Mouse (Mus musculus): ENCODE measurements around the gene Calm1. TPM values are rescaled to one million over a fixed set of nuclear protein-coding genes. Genes with fewer than 3 reads are reported as not detected.

The Calm1 gene
- polyA plus RNA-seq, 1 experiment from 2014 or later: 3,176 TPM

- ATAC-seq: peak; percentile 66
- Histone ChIP-seq H3K9me3 (ENCODE audit: control insufficient read depth, low read length) (no peaks in the 10 kb centered on the region), H3K27me3 (replicated peaks; ENCODE audit: control insufficient read depth, insufficient read depth, low read length) (no peaks in the 10 kb centered on the region), H3K9ac (ENCODE audit: low read depth, low read length) (peak overlapping the region; percentile 41), H3K36me3 (ENCODE audit: control insufficient read depth, insufficient read depth, low read length) (no peaks in the 10 kb centered on the region), H3K4me1 (ENCODE audit: control insufficient read depth, insufficient read depth, low read depth, low read length) (peaks cover 9% of the 10 kb centered on the region), H3K4me3 (ENCODE audit: low read length) (no peak overlapping the region), H3K27ac (ENCODE audit: low read depth, low read length) (peak overlapping the region; percentile 78), H3K4me2 (ENCODE audit: low read length) (no peak overlapping the region)
- 28% methylated on average over 5 of the region's 5 CpGs for WGBS
Observed at GRCm38 (mm10) chr12:100244580-100244979, 45.3 kb downstream of the Calm1 start.

DNA sequence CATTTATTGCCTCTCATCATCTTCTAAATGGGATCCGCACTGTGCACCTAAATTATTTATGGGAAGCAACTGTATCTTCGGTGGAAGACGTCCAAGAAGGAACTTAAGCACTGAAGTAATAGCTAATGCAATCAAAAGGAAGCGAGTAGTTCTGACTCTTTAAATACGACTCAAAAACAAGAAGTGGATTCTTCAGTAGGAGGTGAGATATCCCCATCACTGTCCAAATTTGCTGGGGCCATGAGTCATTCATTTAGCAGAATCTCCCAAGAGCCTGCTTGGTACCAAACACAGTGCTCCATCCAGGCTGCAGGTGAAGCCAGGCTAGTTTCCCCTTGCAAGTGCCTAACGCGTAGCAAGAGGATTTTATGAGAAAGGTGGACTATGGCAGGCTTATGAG is 49.9 kb downstream of the Calm1 start:
- H3K9ac ChIP-seq (ENCODE audit: low read depth, low read length): no peak overlapping the region
- H3K27me3 ChIP-seq (replicated peaks; ENCODE audit: control insufficient read depth, insufficient read depth, low read length): no peaks in the 10 kb centered on the region
- ATAC-seq: no peak
- no peak overlapping the region for H3K4me3 ChIP-seq (ENCODE audit: low read length)
- H3K4me2 ChIP-seq (ENCODE audit: low read length): no peak overlapping the region
- no peak overlapping the region for H3K27ac ChIP-seq (ENCODE audit: low read depth, low read length)
- no peaks in the 10 kb centered on the region for H3K9me3 ChIP-seq (ENCODE audit: control insufficient read depth, low read length)
- H3K4me1 ChIP-seq (ENCODE audit: control insufficient read depth, insufficient read depth, low read depth, low read length): peaks cover 8% of the 10 kb centered on the region
- H3K36me3 ChIP-seq (ENCODE audit: control insufficient read depth, insufficient read depth, low read length): no peaks in the 10 kb centered on the region
- 89% methylated on average over 7 of the region's 7 CpGs for WGBS

DNA sequence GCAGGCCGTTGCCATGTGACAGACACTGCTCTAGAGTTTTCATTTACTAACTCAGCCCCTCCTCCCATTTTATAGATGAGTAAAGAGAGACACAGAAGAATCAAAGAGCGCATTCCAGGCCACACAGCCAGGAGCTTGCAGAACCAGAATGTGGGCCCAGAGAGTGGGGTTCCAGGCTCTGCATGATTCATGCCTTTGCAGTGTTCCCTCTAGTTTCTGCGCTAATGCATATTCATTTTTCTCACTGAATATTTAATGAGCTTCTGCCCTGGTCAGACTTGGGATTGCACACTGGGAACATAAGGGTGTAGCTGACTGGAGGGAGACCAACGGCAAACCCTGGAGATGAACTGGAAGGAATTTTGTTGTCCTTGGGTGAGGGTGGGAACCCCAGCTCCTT is 55.2 kb downstream of the Calm1 start:
- 69% methylated on average over 4 of the region's 4 CpGs for WGBS
- no peaks in the 10 kb centered on the region for H3K4me1 ChIP-seq (ENCODE audit: control insufficient read depth, insufficient read depth, low read depth, low read length)
- H3K27ac ChIP-seq (ENCODE audit: low read depth, low read length): no peak overlapping the region
- ATAC-seq: no peak
- no peaks in the 10 kb centered on the region for H3K9me3 ChIP-seq (ENCODE audit: control insufficient read depth, low read length)
- no peaks in the 10 kb centered on the region for H3K36me3 ChIP-seq (ENCODE audit: control insufficient read depth, insufficient read depth, low read length)
- no peak overlapping the region for H3K4me3 ChIP-seq (ENCODE audit: low read length)
- H3K9ac ChIP-seq (ENCODE audit: low read depth, low read length): no peak overlapping the region
- no peak overlapping the region for H3K4me2 ChIP-seq (ENCODE audit: low read length)
- no peaks in the 10 kb centered on the region for H3K27me3 ChIP-seq (replicated peaks; ENCODE audit: control insufficient read depth, insufficient read depth, low read length)

- H3K36me3 ChIP-seq (ENCODE audit: control insufficient read depth, insufficient read depth, low read length): no peaks in the 10 kb centered on the region
- H3K9me3 ChIP-seq (ENCODE audit: control insufficient read depth, low read length): no peaks in the 10 kb centered on the region
- H3K4me2 ChIP-seq (ENCODE audit: low read length): no peak overlapping the region
- no peaks in the 10 kb centered on the region for H3K4me1 ChIP-seq (ENCODE audit: control insufficient read depth, insufficient read depth, low read depth, low read length)
- 84% methylated on average over 2 of the region's 2 CpGs for WGBS
- ATAC-seq: no peak
- no peak overlapping the region for H3K4me3 ChIP-seq (ENCODE audit: low read length)
- no peak overlapping the region for H3K27ac ChIP-seq (ENCODE audit: low read depth, low read length)
- no peak overlapping the region for H3K9ac ChIP-seq (ENCODE audit: low read depth, low read length)
- no peaks in the 10 kb centered on the region for H3K27me3 ChIP-seq (replicated peaks; ENCODE audit: control insufficient read depth, insufficient read depth, low read length)
Observed at GRCm38 (mm10) chr12:100255441-100255949, 56.3 kb downstream of the Calm1 start.

- Histone ChIP-seq H3K4me3 (ENCODE audit: low read length) (no peak overlapping the region), H3K36me3 (ENCODE audit: control insufficient read depth, insufficient read depth, low read length) (no peaks in the 10 kb centered on the region), H3K9ac (ENCODE audit: low read depth, low read length) (no peak overlapping the region), H3K27ac (ENCODE audit: low read depth, low read length) (no peak overlapping the region), H3K4me2 (ENCODE audit: low read length) (no peak overlapping the region), H3K9me3 (ENCODE audit: control insufficient read depth, low read length) (no peaks in the 10 kb centered on the region), H3K4me1 (ENCODE audit: control insufficient read depth, insufficient read depth, low read depth, low read length) (no peaks in the 10 kb centered on the region), H3K27me3 (replicated peaks; ENCODE audit: control insufficient read depth, insufficient read depth, low read length) (no peaks in the 10 kb centered on the region)
- ATAC-seq: no peak
- 72% methylated on average over 3 of the region's 3 CpGs for WGBS
Observed at GRCm38 (mm10) chr12:100257779-100258178, 58.5 kb downstream of the Calm1 start.

Other genes with a start within 250 kb of the Calm1 start
- gene Kcnk13, start 234.9 kb upstream of the Calm1 start, polyA plus RNA-seq (2015; fragmentation: Nextera tagmentation; extraction: Ambion mirVana): 1.1 and 1.5 TPM in 2 replicates
- gene Psmc1, start 89.3 kb upstream of the Calm1 start, polyA plus RNA-seq (2015; fragmentation: Nextera tagmentation; extraction: Ambion mirVana): 276 and 284 TPM in 2 replicates
- 11.9 and 13.6 TPM in 2 replicates for gene Nrde2, start 39.8 kb upstream of the Calm1 start, polyA plus RNA-seq (2015; fragmentation: Nextera tagmentation; extraction: Ambion mirVana)